ENCODE assay signal across 8 mouse cellular contexts in genomic region chr9:65575393-65576196, GRCm38 (mm10). TPM values are rescaled to one million over a fixed set of nuclear protein-coding genes. Genes with fewer than 3 reads are reported as not detected.
A peak's percentile ranks its signal among the peaks of the same experiment; 100 is the strongest.
DNase-seq lines count a peak whose midpoint lies in the region; ATAC-seq and TF ChIP-seq lines count a peak whose summit lies in the region.

No protein-coding gene starts in this region.

- peaks cover 10% of the 10 kb centered on the region; the same call in 1 of the 2 replicates for H3K36me3 ChIP-seq in limb, embryonic 14.5 days (ENCODE audit: control insufficient read depth, insufficient read depth, low read length)
- peaks cover 7% of the 10 kb centered on the region; the same call in 1 of the 2 replicates for H3K36me3 ChIP-seq in stomach, postnatal 0 days (ENCODE audit: control insufficient read depth, insufficient read depth, low read length)

- peak overlapping the region; percentile 48; the same call in 1 of the 2 replicates for H3K27ac ChIP-seq in limb, embryonic 14.5 days (replicated peaks; ENCODE audit: low read depth, low read length)
- H3K27ac ChIP-seq in stomach, postnatal 0 days (replicated peaks): 0 out of 2 replicates have a peak overlapping the region, but pooled peaks have one; percentile 5

- H3K4me2 ChIP-seq in limb, embryonic 14.5 days (replicated peaks; ENCODE audit: low read depth, low read length, severe bottlenecking): no peak overlapping the region
- H3K4me2 ChIP-seq in stomach, postnatal 0 days (replicated peaks; ENCODE audit: low read depth): no peak overlapping the region

- H3K9me3 ChIP-seq in limb, embryonic 14.5 days (ENCODE audit: control insufficient read depth, low read length): no peaks in the 10 kb centered on the region
- H3K9me3 ChIP-seq in stomach, postnatal 0 days (ENCODE audit: control insufficient read depth, low read length): no peaks in the 10 kb centered on the region

- no peak overlapping the region for H3K9ac ChIP-seq in limb, embryonic 14.5 days (ENCODE audit: low read depth, low read length, severe bottlenecking)
- no peak overlapping the region for H3K9ac ChIP-seq in stomach, postnatal 0 days (ENCODE audit: low read length)

- TF ChIP-seq CTCF in stomach, postnatal 0 days (IDR thresholded peaks at IDR 0.05; ENCODE audit: low read depth): no peak

- ATAC-seq in cerebellum, adult (ENCODE audit: insufficient number of reproducible peaks, low FRiP score, low TSS enrichment): no peak
- no peak for ATAC-seq in limb, embryonic 14.5 days (ENCODE audit: low FRiP score, low read depth)
- no peak for ATAC-seq in stomach, postnatal 0 days (ENCODE audit: low FRiP score, low TSS enrichment)

- H3K27me3 ChIP-seq in limb, embryonic 14.5 days (ENCODE audit: control insufficient read depth, insufficient read depth, low read length): no peaks in the 10 kb centered on the region
- H3K27me3 ChIP-seq in stomach, postnatal 0 days (ENCODE audit: control insufficient read depth, insufficient read depth, low read length): no peaks in the 10 kb centered on the region

- no peak for TF ChIP-seq EP300 in stomach, postnatal 0 days (optimal IDR thresholded peaks at IDR 0.05)

- no peak overlapping the region for H3K4me3 ChIP-seq in limb, embryonic 14.5 days (replicated peaks; ENCODE audit: low read length)
- H3K4me3 ChIP-seq in stomach, postnatal 0 days (ENCODE audit: low read depth, low read length): no peak overlapping the region

- no peak for TF ChIP-seq POLR2A in limb, embryonic 14.5 days (IDR thresholded peaks at IDR 0.05; ENCODE audit: borderline replicate concordance, extremely low read depth, insufficient read depth, insufficient read length)

- H3K4me1 ChIP-seq in limb, embryonic 14.5 days (ENCODE audit: control insufficient read depth, insufficient read depth, low read length): peaks cover 5% of the 10 kb centered on the region
- peaks cover 2% of the 10 kb centered on the region; the same call in 1 of the 2 replicates for H3K4me1 ChIP-seq in stomach, postnatal 0 days (replicated peaks; ENCODE audit: control insufficient read depth, insufficient read depth)

- DNase-seq in cerebellum, postnatal 10 days: peak; percentile 66 to 69
- peak; percentile 49 for DNase-seq in right cerebral cortex, postnatal 14 days
- DNase-seq in right cerebral cortex, postnatal 36 days (ENCODE audit: low spot score in 2 of 2): no peak
- peak; percentile 70 for DNase-seq in limb, embryonic 14.5 days (ENCODE audit: low spot score)
- DNase-seq in stomach, postnatal 0 days (ENCODE audit: low spot score): no peak
- DNase-seq in thymus, adult 18-20 months: no peak
- no peak for DNase-seq in cerebellum, adult 18-20 months

- 64% methylated on average over 8 of the region's 8 CpGs for WGBS in limb, embryonic 14.5 days
- 52% methylated on average over 8 of the region's 8 CpGs for WGBS in stomach, postnatal 0 days

RNA-seq across cellular contexts. Expression of gene Plekho2, which starts 4.2 kb away (rescaled TPM):
- 14.2 and 17.1 TPM in 2 replicates for polyA plus RNA-seq in limb, embryonic 14.5 days (2012; rRNA removed)
- 14.4 and 14.7 TPM in 2 replicates for polyA plus RNA-seq in limb, embryonic 14.5 days (2014; fragmentation: Nextera tagmentation; extraction: Ambion mirVana)
- polyA plus RNA-seq in stomach, postnatal 0 days (2015; fragmentation: Nextera tagmentation; extraction: Ambion mirVana): 9.6 and 10.6 TPM in 2 replicates

RNA-seq across cellular contexts. Expression of gene Pif1, which starts 11.4 kb away (rescaled TPM):
- polyA plus RNA-seq in limb, embryonic 14.5 days (2012; rRNA removed): 16.2 and 19.2 TPM in 2 replicates
- polyA plus RNA-seq in limb, embryonic 14.5 days (2014; fragmentation: Nextera tagmentation; extraction: Ambion mirVana): 7.2 and 9.6 TPM in 2 replicates
- polyA plus RNA-seq in stomach, postnatal 0 days (2015; fragmentation: Nextera tagmentation; extraction: Ambion mirVana): 2.1 and 2.4 TPM in 2 replicates

RNA-seq across cellular contexts. Expression of gene Rbpms2, which starts 53.9 kb away (rescaled TPM):
- 19.3 and 31.9 TPM in 2 replicates for polyA plus RNA-seq in limb, embryonic 14.5 days (2012; rRNA removed)
- 10.3 and 13.8 TPM in 2 replicates for polyA plus RNA-seq in limb, embryonic 14.5 days (2014; fragmentation: Nextera tagmentation; extraction: Ambion mirVana)
- polyA plus RNA-seq in stomach, postnatal 0 days (2015; fragmentation: Nextera tagmentation; extraction: Ambion mirVana): 18.1 and 19.9 TPM in 2 replicates

RNA-seq across cellular contexts. Expression of gene Ankdd1a, which starts 55.6 kb away (rescaled TPM):
- 0.08 TPM in 1 of 2 replicates, not detected in the other for polyA plus RNA-seq in limb, embryonic 14.5 days (2012; rRNA removed)
- polyA plus RNA-seq in limb, embryonic 14.5 days (2014; fragmentation: Nextera tagmentation; extraction: Ambion mirVana): not detected in 2 replicates
- polyA plus RNA-seq in stomach, postnatal 0 days (2015; fragmentation: Nextera tagmentation; extraction: Ambion mirVana): 0.18 and 0.35 TPM in 2 replicates

Comparison
In these comparisons a context has a peak if more than half of its experiments do, and no peak if none do; other contexts are left out.
1. DNase-seq: peak in cerebellum, postnatal 10 days (2 of 2), right cerebral cortex, postnatal 14 days (single experiment) and limb, embryonic 14.5 days (single experiment); none in right cerebral cortex, postnatal 36 days (0 of 2), stomach, postnatal 0 days (single experiment), thymus, adult 18-20 months (0 of 2) and cerebellum, adult 18-20 months (0 of 2).